Mouse (Mus musculus) 416B (cell line): ENCODE measurements around the gene Pitpna.

Source experiments
- DNase-seq: peaks from one replicate; pipeline ENCODE4 v3.0.0; 2011; ENCODE audit warnings: low read depth

Pitpna gene

DNA sequence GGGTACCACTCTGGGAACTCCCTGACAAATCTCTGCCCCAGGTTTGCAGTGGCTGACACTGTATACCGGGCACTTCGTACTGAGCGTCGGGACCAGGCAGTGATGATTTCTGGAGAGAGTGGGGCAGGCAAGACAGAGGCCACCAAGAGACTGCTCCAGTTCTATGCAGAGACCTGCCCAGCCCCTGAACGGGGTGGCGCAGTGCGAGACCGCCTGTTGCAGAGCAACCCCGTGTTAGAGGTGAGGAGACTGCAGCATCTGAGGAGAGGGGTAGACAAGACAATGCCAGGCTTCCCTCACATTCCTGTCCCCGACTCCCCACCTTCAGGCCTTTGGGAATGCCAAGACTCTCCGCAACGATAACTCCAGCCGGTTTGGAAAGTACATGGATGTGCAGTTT, 70.4 kb downstream of the Pitpna start:
- no peak for DNase-seq

DNA sequence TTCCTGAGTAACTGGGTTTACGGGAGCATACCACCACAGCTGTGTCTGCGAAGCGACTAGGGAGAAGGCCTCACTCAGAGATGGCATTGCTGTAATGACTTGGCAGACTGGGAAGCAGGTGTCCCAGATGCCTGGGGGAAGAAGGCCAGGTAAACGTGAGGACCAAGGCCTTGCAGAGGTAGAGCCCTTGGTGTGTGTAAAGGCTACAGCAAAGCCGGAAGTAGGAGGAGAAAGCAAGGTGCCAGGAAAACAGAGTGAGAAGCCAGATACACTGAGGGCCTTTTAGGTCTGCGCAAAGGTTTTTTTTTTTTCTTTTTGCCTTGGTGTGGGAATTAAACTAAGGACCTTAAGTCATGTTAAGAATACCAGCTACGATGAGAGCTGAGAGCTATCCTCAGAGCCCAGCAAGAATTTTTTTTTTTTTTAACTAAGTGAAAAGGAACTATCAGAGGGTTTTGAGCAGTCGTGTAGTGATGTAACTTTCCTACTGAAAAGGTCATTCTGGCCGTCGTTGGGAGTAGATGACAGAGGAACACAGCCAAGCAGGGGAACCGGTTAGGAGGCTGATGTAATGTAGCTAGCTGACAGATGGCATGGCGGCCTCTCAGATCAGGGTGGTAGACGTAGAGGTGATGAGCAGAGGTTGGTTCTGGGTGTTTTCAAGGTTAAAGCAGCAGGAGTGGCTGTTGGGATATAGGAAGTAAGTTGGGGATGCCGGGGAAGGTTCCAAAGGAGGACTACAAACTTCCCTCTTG, 71.3 kb downstream of the Pitpna start:
- no peak for DNase-seq

DNA sequence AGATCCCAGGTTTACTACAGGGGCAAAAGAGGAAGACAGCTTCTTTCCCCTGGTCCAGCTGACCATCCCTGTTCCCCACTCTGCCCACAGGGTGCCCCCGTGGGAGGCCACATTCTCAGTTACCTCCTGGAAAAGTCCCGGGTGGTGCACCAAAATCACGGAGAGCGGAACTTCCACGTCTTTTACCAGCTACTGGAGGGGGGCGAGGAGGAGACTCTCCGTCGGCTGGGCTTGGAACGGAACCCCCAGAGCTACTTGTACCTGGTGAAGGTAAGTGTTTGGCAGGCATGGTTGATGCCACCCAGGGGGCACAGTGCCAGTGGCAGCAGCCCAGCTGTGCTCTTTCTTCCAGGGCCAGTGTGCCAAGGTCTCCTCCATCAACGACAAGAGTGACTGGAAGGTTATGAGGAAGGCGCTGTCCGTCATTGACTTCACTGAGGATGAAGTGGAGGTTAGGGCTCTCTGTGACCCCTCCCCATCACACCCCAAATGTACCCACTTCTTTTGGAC, 72.2 kb downstream of the Pitpna start:
- DNase-seq = no peak

DNA sequence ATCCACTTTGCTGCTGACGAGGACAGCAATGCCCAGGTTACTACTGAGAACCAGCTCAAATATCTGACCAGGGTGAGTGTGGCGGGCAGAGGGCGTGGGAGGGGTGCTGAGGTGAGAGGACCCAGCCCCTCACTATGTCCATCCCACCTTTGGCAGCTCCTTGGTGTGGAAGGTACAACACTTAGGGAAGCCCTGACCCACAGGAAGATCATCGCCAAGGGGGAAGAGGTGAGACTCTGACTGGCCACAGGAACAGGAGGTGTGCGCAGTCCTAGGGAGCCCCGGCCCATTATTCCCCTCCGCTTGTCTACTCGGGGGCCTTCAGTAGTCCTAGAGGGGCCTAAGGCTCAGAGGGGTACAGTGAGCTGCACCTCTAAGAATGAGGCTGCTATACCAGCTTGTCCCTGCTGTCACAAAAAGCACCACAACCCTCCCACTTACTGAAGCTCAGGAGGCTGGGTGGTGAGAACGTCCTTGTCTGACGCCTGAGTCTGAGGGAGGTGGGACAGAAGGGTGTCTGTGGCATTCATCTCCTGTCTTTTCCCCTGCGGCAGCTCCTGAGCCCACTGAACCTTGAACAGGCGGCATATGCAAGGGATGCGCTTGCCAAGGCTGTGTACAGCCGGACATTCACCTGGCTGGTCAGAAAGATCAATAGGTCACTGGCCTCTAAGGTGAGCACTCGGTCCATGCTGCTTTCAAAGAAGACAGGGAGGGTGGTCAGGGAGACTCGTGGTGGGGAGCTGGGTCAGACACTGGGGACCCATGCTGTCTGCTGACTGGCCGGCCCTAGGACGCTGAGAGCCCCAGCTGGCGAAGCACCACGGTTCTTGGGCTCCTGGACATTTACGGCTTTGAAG, 73.3 kb downstream of the Pitpna start:
- DNase-seq = no peak

DNA sequence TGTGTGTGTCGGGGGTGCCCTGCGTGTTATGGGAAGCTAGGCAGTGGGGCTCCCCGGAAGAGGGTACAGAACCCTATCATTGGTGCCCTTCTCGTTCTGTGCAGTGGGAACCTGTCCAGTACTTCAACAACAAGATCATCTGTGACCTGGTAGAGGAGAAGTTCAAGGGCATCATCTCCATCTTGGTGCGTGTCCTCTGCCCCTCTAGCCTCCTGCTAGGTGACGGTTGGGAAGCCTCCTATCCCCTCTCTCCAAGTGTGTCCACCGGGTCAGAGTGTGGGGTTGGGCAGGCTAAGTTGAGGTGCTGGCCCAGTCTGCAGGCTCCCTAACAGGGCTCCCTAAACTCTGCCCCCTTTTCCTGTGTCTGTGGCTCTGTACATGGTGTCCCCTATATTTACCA, 74.2 kb downstream of the Pitpna start:
- no peak for DNase-seq

DNA sequence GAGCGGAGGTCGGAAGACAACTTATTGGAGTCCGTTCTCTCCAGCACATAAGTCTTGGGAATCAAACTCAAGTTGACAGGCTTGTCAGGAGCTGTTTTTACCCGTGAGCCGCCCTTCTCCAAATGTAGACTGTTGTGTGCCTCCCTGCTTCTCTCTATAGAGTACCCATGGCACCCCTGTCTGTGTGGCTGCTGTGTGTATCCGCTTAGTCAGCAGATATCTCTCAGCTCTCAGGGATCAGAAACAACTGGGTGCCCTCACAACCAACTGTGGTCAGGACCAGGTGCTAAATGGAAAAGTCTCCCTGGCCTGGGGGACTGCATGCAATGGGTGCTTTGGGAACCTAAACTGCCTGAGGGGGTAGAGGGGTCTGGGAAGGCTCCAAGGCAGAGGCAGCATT, 78.4 kb downstream of the Pitpna start:
- no peak for DNase-seq

DNA sequence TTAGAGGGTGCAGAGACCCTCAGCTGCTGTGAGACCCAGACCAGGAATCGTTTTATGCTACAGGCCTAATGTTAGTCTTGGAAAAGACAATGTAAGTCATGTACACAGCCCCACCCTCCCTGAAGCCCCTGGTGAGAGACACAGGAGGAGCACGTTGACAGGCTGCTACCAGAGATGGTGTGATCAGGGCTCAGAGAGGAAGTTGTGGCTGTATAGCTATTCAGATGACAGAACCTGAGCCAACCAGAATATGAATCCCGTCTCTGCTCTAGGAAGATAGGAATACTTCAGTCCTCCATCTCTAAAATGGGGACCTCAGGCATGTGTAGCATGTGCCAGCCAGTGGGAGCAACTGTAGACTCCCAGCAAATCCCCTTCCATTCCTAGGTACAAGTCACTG, 80.7 kb downstream of the Pitpna start:
- peak; percentile 50 for DNase-seq

DNA sequence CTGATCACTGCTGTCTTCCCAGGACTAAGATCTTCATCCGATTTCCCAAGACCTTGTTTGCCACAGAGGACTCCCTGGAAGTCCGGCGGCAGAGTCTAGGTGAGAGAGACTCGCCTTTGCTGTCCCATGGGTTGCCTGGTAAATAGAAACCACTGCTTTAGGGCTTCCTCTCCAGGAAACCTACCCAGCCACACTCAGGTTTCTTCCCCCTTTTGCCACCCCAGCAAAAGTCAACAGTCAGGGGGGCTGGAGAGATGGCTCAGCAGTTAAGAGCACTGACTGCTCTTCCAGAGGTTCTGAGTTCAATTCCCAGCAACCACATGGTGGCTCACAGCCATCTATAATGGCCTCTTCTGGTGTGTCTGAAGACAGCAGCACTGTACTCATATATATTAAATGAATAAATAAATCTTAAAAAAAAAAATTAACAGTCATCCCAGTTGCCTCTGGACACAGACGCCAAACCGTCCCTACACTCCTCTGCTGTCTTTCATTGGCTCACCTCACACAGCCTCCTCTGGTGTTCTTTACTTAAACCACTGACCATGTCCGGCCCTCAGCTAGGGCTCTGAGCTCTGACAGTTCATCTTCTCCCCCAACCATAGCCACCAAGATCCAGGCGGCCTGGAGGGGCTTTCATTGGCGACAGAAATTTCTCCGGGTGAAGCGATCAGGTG, 81.4 kb downstream of the Pitpna start:
- peak; percentile 62 for DNase-seq

DNA sequence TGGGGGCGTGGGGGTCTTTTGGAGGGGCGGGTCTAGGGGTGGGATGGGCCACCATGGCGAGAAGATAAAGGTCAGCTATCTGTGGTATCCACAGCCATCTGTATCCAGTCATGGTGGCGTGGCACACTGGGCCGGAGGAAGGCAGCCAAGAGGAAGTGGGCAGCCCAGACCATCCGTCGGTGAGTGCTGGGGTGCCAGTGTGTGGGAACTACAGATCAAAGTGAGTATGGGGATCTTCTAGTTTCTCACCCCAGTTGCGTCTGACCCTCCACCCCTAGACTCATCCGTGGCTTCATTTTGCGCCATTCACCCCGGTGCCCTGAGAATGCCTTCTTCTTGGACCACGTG, 81.9 kb downstream of the Pitpna start:
- DNase-seq = peak; percentile 68

DNA sequence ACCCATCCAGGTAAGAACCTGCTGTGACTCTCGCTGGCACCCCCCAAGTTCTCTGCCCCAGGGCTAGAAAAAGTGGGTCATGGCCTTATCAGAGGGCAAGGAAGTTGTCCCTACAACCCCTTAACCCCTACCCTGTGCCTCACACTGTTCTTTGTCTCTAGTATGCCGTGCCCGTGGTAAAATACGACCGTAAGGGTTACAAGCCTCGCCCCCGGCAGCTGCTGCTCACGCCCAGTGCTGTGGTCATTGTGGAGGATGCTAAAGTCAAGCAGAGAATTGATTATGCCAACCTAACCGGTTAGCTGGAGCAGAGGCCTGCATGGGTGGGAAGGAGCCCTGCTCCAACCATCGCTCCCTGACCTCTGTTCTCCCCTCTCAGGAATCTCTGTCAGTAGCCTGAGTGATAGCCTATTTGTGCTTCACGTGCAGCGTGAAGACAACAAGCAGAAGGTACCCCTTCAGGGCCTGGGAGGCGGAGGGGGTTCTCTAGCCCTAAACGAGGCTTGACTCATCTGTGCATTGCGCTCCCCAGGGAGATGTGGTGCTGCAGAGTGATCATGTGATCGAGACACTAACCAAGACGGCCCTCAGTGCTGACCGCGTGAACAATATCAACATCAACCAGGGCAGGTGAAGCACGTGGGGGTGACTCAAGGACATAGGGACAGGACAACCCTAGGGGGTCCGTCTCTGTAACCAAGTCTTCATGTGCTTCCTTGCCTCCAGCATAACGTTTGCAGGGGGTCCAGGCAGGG, 83.7 kb downstream of the Pitpna start:
- DNase-seq = no peak

DNA sequence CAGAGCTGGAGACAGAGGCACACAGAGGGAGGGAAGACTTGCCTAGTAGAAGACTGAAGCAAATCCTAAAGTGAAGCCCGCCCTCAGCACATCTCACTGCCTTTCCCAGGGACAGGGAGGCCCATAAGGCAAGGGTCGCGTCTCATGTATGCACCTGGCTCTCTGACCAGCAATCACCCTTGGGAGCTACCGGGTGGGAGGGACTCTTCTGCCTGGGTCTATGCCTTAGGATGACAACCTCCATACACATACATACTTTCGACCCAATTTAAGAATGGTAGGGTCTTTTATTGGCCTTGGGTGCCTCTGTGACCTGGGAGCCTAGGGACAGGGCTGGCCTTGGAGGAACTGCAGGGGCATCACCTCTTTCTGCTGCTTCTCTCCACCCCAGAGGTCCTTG, 85.5 kb downstream of the Pitpna start:
- no peak for DNase-seq

DNA sequence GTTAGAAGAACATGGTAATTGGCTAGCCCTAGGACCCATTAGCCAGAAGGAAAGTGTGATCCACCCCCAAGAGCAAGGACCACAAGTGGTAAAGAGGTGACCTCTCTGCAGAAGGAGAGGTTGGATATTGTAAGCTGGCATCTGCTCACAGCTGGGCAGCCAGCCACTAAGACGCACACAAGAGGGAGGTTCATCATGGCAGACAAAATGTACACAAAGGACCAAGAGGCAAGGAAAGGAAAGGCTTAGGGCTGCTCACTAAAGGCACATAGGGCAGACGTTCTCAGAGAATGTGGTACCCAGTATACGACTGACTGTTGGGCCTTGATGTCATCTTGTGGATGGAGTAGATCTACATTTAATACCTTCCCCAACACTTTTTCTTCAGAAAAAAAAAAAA, 87.0 kb downstream of the Pitpna start:
- DNase-seq = no peak

DNA sequence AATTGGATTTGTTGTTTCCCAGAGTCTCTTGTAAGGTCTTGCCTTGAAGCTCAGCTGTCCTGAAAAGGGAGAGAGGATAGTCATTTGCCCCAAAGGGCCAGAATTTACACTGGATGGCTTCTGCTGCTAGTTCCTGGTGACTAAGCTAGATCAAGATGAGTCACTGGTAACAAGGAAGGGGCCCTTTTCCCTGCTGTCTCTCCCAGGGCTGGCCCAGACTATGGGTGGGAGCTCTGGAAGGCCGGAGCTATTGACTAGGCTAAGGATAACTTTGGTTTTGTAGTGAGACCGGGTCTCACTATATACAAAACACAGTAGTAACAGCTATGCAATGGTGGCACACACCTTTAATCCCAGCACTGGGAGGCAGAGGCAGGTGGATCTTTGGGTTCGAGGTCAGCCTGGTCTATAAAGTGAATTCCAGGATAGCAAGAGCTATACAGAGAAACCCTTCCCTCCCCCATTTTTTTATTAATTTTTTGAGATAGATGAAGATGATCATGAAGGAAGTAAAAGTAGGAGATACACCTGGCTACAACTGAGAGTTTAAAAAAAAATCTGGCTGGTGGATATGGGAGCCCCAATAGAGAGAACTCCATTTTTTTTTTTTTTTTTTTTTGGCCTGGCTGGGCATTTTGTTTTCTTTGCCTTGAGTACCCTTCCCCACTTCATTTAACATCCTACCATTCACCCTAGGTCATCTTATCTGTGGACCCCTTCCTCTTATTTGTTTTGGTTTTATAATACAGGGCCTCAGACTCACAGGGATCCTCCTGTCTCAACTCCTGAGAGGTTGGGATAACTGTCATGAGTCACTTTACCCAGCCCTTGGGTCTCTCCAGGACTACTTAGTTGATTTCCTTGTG, 90.2 kb downstream of the Pitpna start:
- peak; percentile 74 for DNase-seq
